Mouse (Mus musculus): ENCODE measurements around the gene Traf3ip2.

- TF ChIP-seq CTCF (IDR thresholded peaks at IDR 0.05; ENCODE audit: control insufficient read depth, insufficient read depth, low read length) (no peak), POLR2A (IDR thresholded peaks at IDR 0.05; ENCODE audit: borderline replicate concordance, control insufficient read depth, low read depth, low read length) (no peak)
These were observed 18.0 kb upstream of the Traf3ip2 start for GRCm38 (mm10) chr10:39594716-39595115.
